Mouse (Mus musculus) testis, adult 2 months (tissue): ENCODE data around the gene Pon3. TPM values are rescaled to one million over a fixed set of nuclear protein-coding genes. Genes with fewer than 3 reads are reported as not detected.

Experiments used
- H3K27ac ChIP-seq: fragments of 200-500 bp; 2 replicates; pipeline ENCODE4 v1.5.1; 2012; ENCODE audit warnings: low read depth, low read length; ENCODE audit not compliant: control insufficient read depth, insufficient read depth
- H3K27me3 ChIP-seq: fragments of 200-500 bp; 2 replicates; pipeline ENCODE4 v1.6.1; 2012; ENCODE audit warnings: mild to moderate bottlenecking, low read length, moderate library complexity; ENCODE audit not compliant: control insufficient read depth, insufficient read depth
- H3K36me3 ChIP-seq: fragments of 200-500 bp; 2 replicates; pipeline ENCODE4 v1.6.1; 2012; ENCODE audit warnings: mild to moderate bottlenecking, low read length; ENCODE audit not compliant: control insufficient read depth, insufficient read depth
- H3K4me1 ChIP-seq: fragments of 200-500 bp; 2 replicates; pipeline ENCODE4 v1.6.1; 2012; ENCODE audit warnings: low read length; ENCODE audit not compliant: control insufficient read depth, insufficient read depth
- H3K4me3 ChIP-seq: fragments of 200-500 bp; 2 replicates; pipeline ENCODE4 v1.5.1; 2012; ENCODE audit warnings: low read depth, mild to moderate bottlenecking, low read length, moderate library complexity, mixed read lengths; ENCODE audit not compliant: control insufficient read depth
- CTCF ChIP-seq: fragments of 200-500 bp; IDR thresholded peaks from 2 replicates; pipeline ENCODE4 v1.5.1; 2012; ENCODE audit warnings: low read depth, mild to moderate bottlenecking, inconsistent platforms, low read length, moderate library complexity; ENCODE audit not compliant: control insufficient read depth, insufficient read depth, insufficient replicate concordance
- POLR2A ChIP-seq: fragments of 200-500 bp; IDR thresholded peaks from 2 replicates; pipeline ENCODE4 v1.6.1; 2012; ENCODE audit warnings: low read depth, mild to moderate bottlenecking, inconsistent platforms, low read length, moderate library complexity; ENCODE audit not compliant: control insufficient read depth
- polyA plus RNA-seq: library from polyadenylated mRNA; depleted of rRNA; stranded (reverse); fragments of >200 nt; gene quantifications from 2 replicates; pipeline ENCODE4 v1.2.3, GENCODE M21; 2012

Gene Pon3
- polyA plus RNA-seq, 1 experiment: 4.0 TPM

- no peaks in the 10 kb centered on the region for H3K4me1 ChIP-seq
- H3K36me3 ChIP-seq: no peaks in the 10 kb centered on the region
- no peak overlapping the region for H3K27ac ChIP-seq
- no peak overlapping the region for H3K4me3 ChIP-seq
- no peak for TF ChIP-seq POLR2A
- no peak for TF ChIP-seq CTCF
- no peaks in the 10 kb centered on the region for H3K27me3 ChIP-seq
Measured at GRCm38 (mm10) chr6:5222080-5222479, 34.0 kb downstream of the Pon3 start.

- H3K4me3 ChIP-seq: no peak overlapping the region
- no peak for TF ChIP-seq CTCF
- TF ChIP-seq POLR2A: no peak
Measured at GRCm38 (mm10) chr6:5218190-5218589, 37.9 kb downstream of the Pon3 start.

GRCm38 (mm10) chr6:5207817-5208216 lies 48.3 kb downstream of the Pon3 start:
- Histone ChIP-seq H3K27ac (no peak overlapping the region), H3K36me3 (no peaks in the 10 kb centered on the region), H3K4me3 (no peak overlapping the region), H3K27me3 (no peaks in the 10 kb centered on the region), H3K4me1 (no peaks in the 10 kb centered on the region)
- TF ChIP-seq CTCF (no peak), POLR2A (no peak)

More at GRCm38 (mm10) chr6:5218190-5218589, 37.9 kb downstream of the Pon3 start:
- Histone ChIP-seq H3K36me3 (no peaks in the 10 kb centered on the region), H3K27ac (no peak overlapping the region), H3K4me1 (no peaks in the 10 kb centered on the region), H3K27me3 (no peaks in the 10 kb centered on the region)

DNA sequence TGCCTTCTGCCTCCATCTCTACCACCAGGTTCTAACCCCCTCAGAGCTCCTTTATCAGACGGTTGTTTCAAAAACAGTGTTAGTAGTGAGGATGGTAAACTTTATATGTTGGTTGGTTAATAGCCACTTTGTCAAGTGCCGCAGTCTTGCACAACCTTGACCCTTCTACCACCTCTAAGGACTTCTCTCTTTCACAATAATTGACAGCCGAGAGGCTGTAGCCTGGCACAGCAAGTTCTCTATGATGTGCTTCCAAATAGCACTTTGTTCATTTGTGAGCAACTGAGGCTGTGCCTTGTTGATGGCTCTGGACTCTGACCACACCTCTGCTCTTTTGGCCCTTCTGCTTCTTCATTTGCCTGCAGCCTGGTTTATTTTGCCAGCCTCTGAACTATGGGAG lies 56.2 kb downstream of the Pon3 start:
- no peak overlapping the region for H3K4me3 ChIP-seq
- TF ChIP-seq CTCF (no peak), POLR2A (no peak)
- H3K27ac ChIP-seq: no peak overlapping the region
- no peaks in the 10 kb centered on the region for H3K4me1 ChIP-seq
- H3K36me3 ChIP-seq: no peaks in the 10 kb centered on the region
- H3K27me3 ChIP-seq: no peaks in the 10 kb centered on the region

GRCm38 (mm10) chr6:5199376-5199905 lies 56.6 kb downstream of the Pon3 start:
- Histone ChIP-seq H3K36me3 (no peaks in the 10 kb centered on the region), H3K4me3 (no peak overlapping the region), H3K27me3 (no peaks in the 10 kb centered on the region), H3K27ac (no peak overlapping the region), H3K4me1 (no peaks in the 10 kb centered on the region)
- TF ChIP-seq CTCF (no peak), POLR2A (no peak)

GRCm38 (mm10) chr6:5198590-5198989 lies 57.5 kb downstream of the Pon3 start:
- no peaks in the 10 kb centered on the region for H3K4me1 ChIP-seq
- no peak overlapping the region for H3K27ac ChIP-seq
- no peaks in the 10 kb centered on the region for H3K36me3 ChIP-seq
- no peaks in the 10 kb centered on the region for H3K27me3 ChIP-seq
- TF ChIP-seq POLR2A (no peak), CTCF (no peak)
- no peak overlapping the region for H3K4me3 ChIP-seq

DNA sequence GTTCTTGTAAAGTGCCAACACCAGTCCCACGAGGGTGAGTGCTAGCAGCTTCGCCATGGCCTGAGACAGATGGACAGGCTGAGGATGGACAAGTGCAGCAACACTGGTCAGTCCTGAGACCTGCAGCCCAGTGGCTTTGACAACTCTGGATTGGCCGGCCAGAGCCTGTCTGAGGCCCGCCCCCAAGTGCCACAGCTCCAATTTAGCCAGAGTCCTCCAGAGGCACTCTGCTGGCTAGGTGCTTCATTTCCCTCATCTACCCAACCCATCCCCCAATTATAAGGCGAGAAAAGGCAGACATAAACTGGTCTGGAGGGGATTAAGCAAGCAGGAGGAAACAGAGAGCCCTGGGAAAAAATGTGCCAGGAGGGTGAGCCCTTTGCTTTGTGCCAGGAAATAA lies 62.4 kb downstream of the Pon3 start, which contains the start of gene Pon1:
Pon1 (minus strand) TSS at position 254 of the 400 bp plus-strand sequence.
- Histone ChIP-seq H3K4me3 (no peak within 1 kb of the TSS), H3K36me3 (no peaks in the 10 kb centered on the region), H3K27ac (no peak within 1 kb of the TSS), H3K4me1 (no peaks in the 10 kb centered on the region), H3K27me3 (no peaks in the 10 kb centered on the region)
- TF ChIP-seq POLR2A (no peak), CTCF (no peak)
